Mouse (Mus musculus) layer of hippocampus, postnatal 10 days (tissue): ENCODE data around the gene Begain. TPM values are rescaled to one million over a fixed set of nuclear protein-coding genes. Genes with fewer than 3 reads are reported as not detected.

Experiments
- DNase-seq, 2 experiments: peaks; one replicate each; pipeline ENCODE4 v3.0.0; 2021; ENCODE audit warnings: low spot score in 2 of 2
- total RNA-seq, 2 experiments: library from RNA; stranded (reverse); gene quantifications; 2 replicates each; pipeline ENCODE4 v1.2.3; 2021

The Begain gene
- total RNA-seq, 2 experiments from 2014 or later, result 164 to 176 TPM

DNA sequence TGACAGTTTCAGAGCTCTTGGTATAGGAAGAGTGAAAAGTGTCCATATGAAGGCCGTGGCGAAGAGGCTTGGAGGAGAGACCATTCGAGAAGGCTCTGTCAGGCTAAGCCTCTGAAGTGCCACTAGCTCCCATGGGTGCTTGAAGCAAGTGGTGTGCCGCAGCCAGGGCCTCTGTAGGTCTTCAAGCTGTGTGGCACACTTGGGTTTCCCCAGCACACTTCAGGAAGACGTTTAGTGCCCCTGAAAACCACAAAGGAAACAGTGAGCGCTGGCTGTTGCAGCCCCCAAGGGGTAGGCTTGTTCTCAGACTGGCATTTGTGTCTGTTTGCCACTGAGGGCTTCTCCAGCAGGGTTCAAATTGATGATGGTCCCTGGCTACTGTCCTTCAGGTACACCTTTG, 84.5 kb downstream of the Begain start:
- DNase-seq, result no peak

DNA sequence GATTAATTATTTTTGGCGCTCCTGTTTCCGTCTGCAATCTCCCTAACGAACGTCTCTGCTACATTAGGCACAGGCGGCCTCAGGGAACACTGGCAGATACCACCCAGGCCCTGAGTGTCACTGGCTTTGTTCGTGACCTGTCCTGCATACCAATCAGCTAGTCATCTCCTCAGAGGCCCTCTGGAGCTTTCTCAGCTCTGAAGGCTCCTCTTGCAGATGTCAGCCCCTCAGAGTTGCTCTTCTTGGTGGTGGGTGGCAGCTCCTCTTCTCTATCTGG, 85.4 kb downstream of the Begain start:
- no peak for DNase-seq

Other genes starting within 250 kb of the Begain start
- gene Slc25a29, start 232.3 kb downstream of the Begain start, total RNA-seq, result 10 to 100 TPM; 15.3 to 16.4 TPM
- 1 to 10 TPM; 8.7 to 8.8 TPM for gene Slc25a47, start 232.2 kb downstream of the Begain start, total RNA-seq
- gene Wdr25, start 174.6 kb downstream of the Begain start, total RNA-seq, result 1 to 10 TPM; 7.1 to 9.0 TPM
- gene Wars, start 174.0 kb downstream of the Begain start, total RNA-seq, result 10 to 100 TPM; 82.9 to 91.9 TPM